Mouse (Mus musculus) embryo, embryonic 10.5 days (tissue): ENCODE results near the gene Gdpd5.

Source experiments
- DNase-seq: peaks from one replicate; pipeline ENCODE4 v3.0.0-alpha.2; 2015; ENCODE audit warnings: low spot score

The Gdpd5 gene

GRCm38 (mm10) chr7:99443164-99443563 lies 62.0 kb downstream of the Gdpd5 start:
- DNase-seq: no peak

GRCm38 (mm10) chr7:99444012-99444411 lies 62.8 kb downstream of the Gdpd5 start:
- no peak for DNase-seq

GRCm38 (mm10) chr7:99445833-99446232 lies 64.6 kb downstream of the Gdpd5 start:
- DNase-seq: peak; percentile 53

GRCm38 (mm10) chr7:99447323-99447722 lies 66.1 kb downstream of the Gdpd5 start:
- no peak for DNase-seq

GRCm38 (mm10) chr7:99448619-99449018 lies 67.4 kb downstream of the Gdpd5 start:
- DNase-seq: no peak

GRCm38 (mm10) chr7:99449063-99449462 lies 67.8 kb downstream of the Gdpd5 start:
- DNase-seq: no peak

- DNase-seq: peak; percentile 52
Measured at GRCm38 (mm10) chr7:99449751-99450150, 68.5 kb downstream of the Gdpd5 start.

- DNase-seq: peak; percentile 94
Measured at GRCm38 (mm10) chr7:99450703-99451102, 69.5 kb downstream of the Gdpd5 start.

- DNase-seq: no peak
Measured at GRCm38 (mm10) chr7:99452859-99453258, 71.6 kb downstream of the Gdpd5 start.

GRCm38 (mm10) chr7:99454044-99454443 lies 72.8 kb downstream of the Gdpd5 start:
- no peak for DNase-seq

- DNase-seq: no peak
Measured at GRCm38 (mm10) chr7:99458849-99459248, 77.6 kb downstream of the Gdpd5 start.

GRCm38 (mm10) chr7:99459888-99460652 lies 78.9 kb downstream of the Gdpd5 start:
- DNase-seq: no peak

GRCm38 (mm10) chr7:99463120-99463519 lies 81.9 kb downstream of the Gdpd5 start:
- no peak for DNase-seq

- DNase-seq: peak; percentile 58
Measured at GRCm38 (mm10) chr7:99465811-99466210, 84.6 kb downstream of the Gdpd5 start, which contains the start of gene Klhl35. Gene Klhl35 (plus strand): TSS chr7:99466004.

- DNase-seq: peak; percentile 50
Measured at GRCm38 (mm10) chr7:99467916-99468282, 86.7 kb downstream of the Gdpd5 start.

- DNase-seq: peak; percentile 81
Measured at GRCm38 (mm10) chr7:99468283-99469132, 87.3 kb downstream of the Gdpd5 start.

GRCm38 (mm10) chr7:99469680-99470405 lies 88.6 kb downstream of the Gdpd5 start:
- no peak for DNase-seq

- DNase-seq: no peak
Measured at GRCm38 (mm10) chr7:99471578-99471977, 90.4 kb downstream of the Gdpd5 start.

GRCm38 (mm10) chr7:99473638-99474407 lies 92.6 kb downstream of the Gdpd5 start:
- DNase-seq: no peak

GRCm38 (mm10) chr7:99474836-99475561 lies 93.8 kb downstream of the Gdpd5 start:
- peak; percentile 54 for DNase-seq

- DNase-seq: no peak
Measured at GRCm38 (mm10) chr7:99475562-99475911, 94.3 kb downstream of the Gdpd5 start.
